ENCODE assay signal across 18 mouse cellular contexts in the genomic region with DNA sequence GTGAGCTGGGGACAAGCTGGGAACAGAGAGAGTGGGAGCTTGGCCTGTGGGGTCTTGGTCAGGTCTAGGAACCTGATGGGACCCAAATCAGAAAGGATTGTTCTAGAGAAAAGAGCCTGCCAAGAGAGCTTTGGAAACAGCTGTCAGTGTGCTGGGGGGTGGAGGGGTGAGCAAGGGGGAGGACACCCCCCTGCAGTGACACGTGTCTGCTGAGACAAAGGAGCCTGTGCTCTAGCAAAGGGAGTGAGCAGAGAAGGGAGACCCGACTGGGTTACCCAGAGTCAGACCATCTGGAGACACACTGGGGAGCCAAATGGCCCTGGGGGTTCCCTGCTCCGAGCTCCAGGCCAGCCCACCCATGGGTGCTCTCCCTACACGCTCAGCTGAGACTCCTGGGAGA. TPM values are rescaled to one million over a fixed set of nuclear protein-coding genes. Genes with fewer than 3 reads are reported as not detected.
DNase-seq lines count a peak whose midpoint lies in the region; ATAC-seq and TF ChIP-seq lines count a peak whose summit lies in the region.
"Had no signal": no experiment of that assay in that cellular context is flagged by ENCODE, and none has a peak within 500 bp of the region (broad histone marks: within the 10 kb centered on the region; RNA-seq: fewer than 3 reads in every experiment).

No protein-coding gene starts in this region.

- TF ChIP-seq POLR2A in limb, embryonic 14.5 days (IDR thresholded peaks at IDR 0.05; ENCODE audit: borderline replicate concordance, extremely low read depth, insufficient read depth, insufficient read length): no peak
- no peak for TF ChIP-seq POLR2A in kidney, adult 2 months (IDR thresholded peaks at IDR 0.05; ENCODE audit: low read depth, low read length)

- peak; percentile 9 for DNase-seq in limb, embryonic 14.5 days (ENCODE audit: low spot score)
- DNase-seq in limb, embryonic 10.5 days (ENCODE audit: low spot score): no peak
- DNase-seq in ES-E14 (ENCODE audit: low read depth, low spot score): no peak
- peak; percentile 52 for DNase-seq in forebrain, postnatal 0 days
- no peak for DNase-seq in urinary bladder, postnatal 36 days (ENCODE audit: low spot score in 2 of 2)
- no peak for DNase-seq in kidney, adult 2 months
- DNase-seq: cerebellum, adult 9-10 months; embryo, embryonic 11 days; liver, embryonic 13.5 days; thymus, postnatal 36 days had no signal

- H3K9ac ChIP-seq in limb, embryonic 14.5 days (ENCODE audit: low read depth, low read length, severe bottlenecking): no peak overlapping the region
- peak overlapping the region; percentile 4; the same call in 1 of the 2 replicates for H3K9ac ChIP-seq in ES-E14 (ENCODE audit: insufficient read depth, low read depth, low read length, poor library complexity, severe bottlenecking)
- H3K9ac ChIP-seq in forebrain, postnatal 0 days: 0 out of 2 replicates have a peak overlapping the region, but pooled peaks have one; percentile 18
- H3K9ac ChIP-seq: heart, embryonic 13.5 days; hindbrain, embryonic 15.5 days; liver, embryonic 13.5 days; stomach, embryonic 15.5 days had no signal

- H3K4me3 ChIP-seq in limb, embryonic 14.5 days (replicated peaks; ENCODE audit: low read length): no peak overlapping the region
- H3K4me3 ChIP-seq in limb, embryonic 10.5 days: no peak overlapping the region
- H3K4me3 ChIP-seq in E14TG2a.4 (replicated peaks; ENCODE audit: low read length) (peak overlapping the region; percentile 72), ES-E14 (ENCODE audit: insufficient read depth in 1 of 2, low read depth in 1 of 2, low read length in 2 of 2, poor library complexity in 1 of 2, severe bottlenecking in 1 of 2) (peak overlapping the region in 1 of 2 experiments; percentile 14; a peak in 1 of 4 replicates)
- H3K4me3 ChIP-seq in forebrain, postnatal 0 days (ENCODE audit: low read depth, low read length): no peak overlapping the region
- H3K4me3 ChIP-seq in kidney, adult 2 months (ENCODE audit: insufficient read depth, low read depth, low read length): no peak overlapping the region
- H3K4me3 ChIP-seq: erythroblast, embryonic 14.5 days; heart, embryonic 13.5 days; hindbrain, embryonic 15.5 days; liver, embryonic 13.5 days; stomach, embryonic 15.5 days had no signal

- no peaks in the 10 kb centered on the region for H3K27me3 ChIP-seq in limb, embryonic 14.5 days (ENCODE audit: control insufficient read depth, insufficient read depth, low read length)
- H3K27me3 ChIP-seq in limb, embryonic 10.5 days (ENCODE audit: low read depth, poor library complexity, severe bottlenecking): no peaks in the 10 kb centered on the region
- H3K27me3 ChIP-seq in E14TG2a.4 (ENCODE audit: insufficient read depth, low read length): 0 out of 2 replicates have a peak, but pooled peaks cover 2% of the 10 kb centered on the region
- H3K27me3 ChIP-seq in forebrain, postnatal 0 days (ENCODE audit: insufficient read depth, low read length): no peaks in the 10 kb centered on the region
- H3K27me3 ChIP-seq in kidney, adult 2 months (replicated peaks; ENCODE audit: control insufficient read depth, insufficient read depth, low read length): no peaks in the 10 kb centered on the region
- H3K27me3 ChIP-seq: hindbrain, embryonic 15.5 days; liver, embryonic 13.5 days; stomach, embryonic 15.5 days had no signal

- no peak; the same call in 1 of the 2 replicates for ATAC-seq in limb, embryonic 14.5 days (ENCODE audit: low FRiP score, low read depth)
- peak; percentile 88 for ATAC-seq in forebrain, postnatal 0 days
- no peak for ATAC-seq in inflammation-experienced regulatory T-cells, adult 6 months
- ATAC-seq: CD4-positive, CD25-positive, alpha-beta regulatory T cell, adult 4 months had no signal

- in situ Hi-C loops in ES-E14 (cut with MboI; ENCODE audit: low sequenced_read_pairs in 2 of 2, unreplicated experiment in 2 of 2): no loop called here

- H3K4me2 ChIP-seq in limb, embryonic 14.5 days (replicated peaks; ENCODE audit: low read depth, low read length, severe bottlenecking): no peak overlapping the region
- H3K4me2 ChIP-seq in forebrain, postnatal 0 days (ENCODE audit: low read depth): no peak overlapping the region
- H3K4me2 ChIP-seq: heart, embryonic 13.5 days; hindbrain, embryonic 15.5 days; liver, embryonic 13.5 days; stomach, embryonic 15.5 days had no signal

- H3K27ac ChIP-seq in limb, embryonic 14.5 days (replicated peaks; ENCODE audit: low read depth, low read length): no peak overlapping the region
- no peak overlapping the region for H3K27ac ChIP-seq in limb, embryonic 10.5 days
- no peak overlapping the region for H3K27ac ChIP-seq in ES-E14 (ENCODE audit: insufficient read depth, low read depth, low read length, poor library complexity, severe bottlenecking)
- peak overlapping the region; percentile 69 for H3K27ac ChIP-seq in forebrain, postnatal 0 days (ENCODE audit: low read depth, low read length)
- no peak overlapping the region for H3K27ac ChIP-seq in kidney, adult 2 months (ENCODE audit: insufficient read depth, low read depth, low read length)
- H3K27ac ChIP-seq: heart, embryonic 13.5 days; hindbrain, embryonic 15.5 days; liver, embryonic 13.5 days; stomach, embryonic 15.5 days had no signal

- WGBS in limb, embryonic 14.5 days: 77% methylated on average over 3 of the region's 4 CpGs
- WGBS in limb, embryonic 10.5 days: 70% methylated on average over 4 of the region's 4 CpGs
- 33% methylated on average over 4 of the region's 4 CpGs for WGBS in forebrain, postnatal 0 days
- WGBS in kidney, adult 2 months: 61% methylated on average over 4 of the region's 4 CpGs

- no peaks in the 10 kb centered on the region for H3K4me1 ChIP-seq in limb, embryonic 14.5 days (ENCODE audit: control insufficient read depth, insufficient read depth, low read length)
- H3K4me1 ChIP-seq in limb, embryonic 10.5 days: peaks cover 11% of the 10 kb centered on the region; the same call in 1 of the 2 replicates
- H3K4me1 ChIP-seq in E14TG2a.4 (replicated peaks; ENCODE audit: low read depth, low read length) (peaks cover 79% of the 10 kb centered on the region), ES-E14 (ENCODE audit: control insufficient read depth in 2 of 2, insufficient read depth in 2 of 2, low read length in 2 of 2, poor library complexity in 1 of 2) (peaks cover 17 to 46% of the 10 kb centered on the region in 2 experiments; a peak in 3 of 4 replicates)
- no peaks in the 10 kb centered on the region for H3K4me1 ChIP-seq in forebrain, postnatal 0 days (ENCODE audit: insufficient read depth)
- no peaks in the 10 kb centered on the region for H3K4me1 ChIP-seq in kidney, adult 2 months (ENCODE audit: control insufficient read depth, insufficient read depth, low read length)
- H3K4me1 ChIP-seq: liver, embryonic 13.5 days had no signal

- H3K9me3 ChIP-seq in limb, embryonic 14.5 days (ENCODE audit: control insufficient read depth, low read length): no peaks in the 10 kb centered on the region
- no peaks in the 10 kb centered on the region for H3K9me3 ChIP-seq in limb, embryonic 10.5 days (replicated peaks)
- no peaks in the 10 kb centered on the region for H3K9me3 ChIP-seq in E14TG2a.4 (ENCODE audit: low read length)
- H3K9me3 ChIP-seq in ES-E14 (ENCODE audit: control insufficient read depth, insufficient read depth, low read depth, low read length): no peaks in the 10 kb centered on the region
- no peaks in the 10 kb centered on the region for H3K9me3 ChIP-seq in forebrain, postnatal 0 days (ENCODE audit: low read length)
- H3K9me3 ChIP-seq: heart, embryonic 13.5 days; hindbrain, embryonic 15.5 days; liver, embryonic 13.5 days; stomach, embryonic 15.5 days had no signal

- no peaks in the 10 kb centered on the region for H3K36me3 ChIP-seq in limb, embryonic 14.5 days (ENCODE audit: control insufficient read depth, insufficient read depth, low read length)
- no peaks in the 10 kb centered on the region for H3K36me3 ChIP-seq in limb, embryonic 10.5 days
- H3K36me3 ChIP-seq in E14TG2a.4 (ENCODE audit: insufficient read depth, low read length) (peaks cover 39% of the 10 kb centered on the region), ES-E14 (ENCODE audit: control insufficient read depth, insufficient read depth, low read length, poor library complexity, severe bottlenecking) (peaks cover 7% of the 10 kb centered on the region; the same call in 1 of the 2 replicates)
- peaks cover 66% of the 10 kb centered on the region for H3K36me3 ChIP-seq in forebrain, postnatal 0 days (ENCODE audit: insufficient read depth)
- H3K36me3 ChIP-seq in kidney, adult 2 months (ENCODE audit: control insufficient read depth, insufficient read depth, low read length): no peaks in the 10 kb centered on the region
- H3K36me3 ChIP-seq: heart, embryonic 13.5 days; liver, embryonic 13.5 days; stomach, embryonic 15.5 days had no signal

- no peak for TF ChIP-seq CTCF in E14TG2a.4 (conservative IDR thresholded peaks at IDR 0.05; ENCODE audit: low read length)
- TF ChIP-seq CTCF in forebrain, postnatal 0 days (IDR thresholded peaks at IDR 0.05; ENCODE audit: low read depth): no peak
- no peak for TF ChIP-seq CTCF in kidney, adult 2 months (conservative IDR thresholded peaks at IDR 0.05; ENCODE audit: insufficient read depth, insufficient read length, low read depth, low read length)

TF ChIP-seq in ES-E14, 5 proteins besides CTCF, POLR2A, EP300 and RAD21:
- TF ChIP-seq ZC3H11A (IDR thresholded peaks at IDR 0.05; ENCODE audit: borderline replicate concordance, low read depth, low read length) (no peak), HCFC1 (IDR thresholded peaks at IDR 0.05; ENCODE audit: borderline replicate concordance, insufficient read depth, low read length) (no peak), CHD2 (IDR thresholded peaks at IDR 0.05; ENCODE audit: low read depth, low read length) (no peak), MAFK (IDR thresholded peaks at IDR 0.05; ENCODE audit: insufficient read depth, low read depth, low read length) (no peak), ZNF384 (IDR thresholded peaks at IDR 0.05; ENCODE audit: low read depth, low read length) (no peak)

RNA-seq across cellular contexts. Expression of a gene that starts 54.2 kb away (rescaled TPM):
- 3.6 and 6.7 TPM in 2 replicates for polyA plus RNA-seq in limb, embryonic 14.5 days (2012; rRNA removed)
- 0.78 and 1.1 TPM in 2 replicates for polyA plus RNA-seq in limb, embryonic 14.5 days (2014; fragmentation: Nextera tagmentation; extraction: Ambion mirVana)
- 1.1 and 1.4 TPM in 2 replicates for polyA plus RNA-seq in limb, embryonic 10.5 days (2016; fragmentation: Nextera tagmentation; extraction: Ambion mirVana)
- 7.1 and 10.1 TPM in 2 replicates for total RNA-seq in ES-E14 (2012; rRNA removed)
- total RNA-seq in forebrain, postnatal 0 days (2014; rRNA removed): 88.5 and 95.4 TPM in 2 replicates
- 27.0 and 31.0 TPM in 2 replicates for polyA plus RNA-seq in forebrain, postnatal 0 days (2015; fragmentation: Nextera tagmentation; extraction: Ambion mirVana)
- polyA plus RNA-seq in kidney, adult 2 months (2012; rRNA removed): 0.94 and 1.4 TPM in 2 replicates
- polyA plus RNA-seq in inflammation-experienced regulatory T-cells, adult 6 months (2017; shearing (Covaris generic)): not detected
- total RNA-seq: gastrocnemius, adult 8-10 months had no signal
- polyA plus RNA-seq: CD4-positive, CD25-positive, alpha-beta regulatory T cell, adult 4 months; erythroblast, embryonic 14.5 days; liver, embryonic 13.5 days had no signal

Comparison
In these comparisons a context has a peak if more than half of its experiments do, and no peak if none do; other contexts are left out.
1. DNase-seq: peak in limb, embryonic 14.5 days (single experiment) and forebrain, postnatal 0 days (single experiment); none in limb, embryonic 10.5 days (single experiment), ES-E14 (single experiment), urinary bladder, postnatal 36 days (0 of 2) and kidney, adult 2 months (single experiment).